Mouse (Mus musculus): ENCODE measurements around the gene Fnbp1l. TPM values are rescaled to one million over a fixed set of nuclear protein-coding genes. Genes with fewer than 3 reads are reported as not detected.
A peak's percentile ranks its signal among the peaks of the same experiment; 100 is the strongest.

The Fnbp1l gene
- polyA plus RNA-seq, 1 experiment from 2014 or later: 23.0 TPM

- no peak overlapping the region for H3K27ac ChIP-seq (replicated peaks)
- H3K36me3 ChIP-seq: peaks cover 5% of the 10 kb centered on the region; the same call in 1 of the 2 replicates
- no peak for ATAC-seq (ENCODE audit: extremely low read depth, insufficient number of reproducible peaks, low FRiP score, low TSS enrichment)
- no peaks in the 10 kb centered on the region for H3K9me3 ChIP-seq
- H3K4me3 ChIP-seq: no peak overlapping the region
- H3K27me3 ChIP-seq (replicated peaks): no peaks in the 10 kb centered on the region
- whole genome bisulfite sequencing: 72% methylated on average over 4 of the region's 4 CpGs
- peaks cover 15% of the 10 kb centered on the region for H3K4me1 ChIP-seq
- H3K4me2 ChIP-seq: no peak overlapping the region
- H3K9ac ChIP-seq: no peak overlapping the region
These were observed 16.3 kb downstream of the Fnbp1l start for GRCm38 (mm10) chr3:122603229-122603628.

- H3K4me3 ChIP-seq: no peak overlapping the region
- WGBS: 91% methylated on average over 1 of the region's 1 CpGs
- no peaks in the 10 kb centered on the region for H3K9me3 ChIP-seq
- H3K9ac ChIP-seq: no peak overlapping the region
- H3K4me1 ChIP-seq: peaks cover 15% of the 10 kb centered on the region
- ATAC-seq (ENCODE audit: extremely low read depth, insufficient number of reproducible peaks, low FRiP score, low TSS enrichment): no peak
- no peaks in the 10 kb centered on the region for H3K27me3 ChIP-seq (replicated peaks)
- H3K4me2 ChIP-seq: no peak overlapping the region
- no peak overlapping the region for H3K27ac ChIP-seq (replicated peaks)
- peaks cover 9% of the 10 kb centered on the region for H3K36me3 ChIP-seq
These were observed 17.1 kb downstream of the Fnbp1l start for GRCm38 (mm10) chr3:122602370-122602769.

GRCm38 (mm10) chr3:122599291-122599690 lies 20.2 kb downstream of the Fnbp1l start:
- no peaks in the 10 kb centered on the region for H3K9me3 ChIP-seq
- no peak overlapping the region for H3K4me2 ChIP-seq
- peaks cover 4% of the 10 kb centered on the region; the same call in 1 of the 2 replicates for H3K36me3 ChIP-seq
- no peaks in the 10 kb centered on the region for H3K27me3 ChIP-seq (replicated peaks)
- H3K9ac ChIP-seq: no peak overlapping the region
- H3K27ac ChIP-seq (replicated peaks): no peak overlapping the region
- H3K4me3 ChIP-seq: no peak overlapping the region
- 75% methylated on average over 4 of the region's 4 CpGs for WGBS
- H3K4me1 ChIP-seq: peaks cover 15% of the 10 kb centered on the region
- no peak for ATAC-seq (ENCODE audit: extremely low read depth, insufficient number of reproducible peaks, low FRiP score, low TSS enrichment)

GRCm38 (mm10) chr3:122590804-122591203 lies 28.7 kb downstream of the Fnbp1l start:
- Histone ChIP-seq H3K4me1 (peaks cover 17% of the 10 kb centered on the region), H3K4me2 (no peak overlapping the region), H3K4me3 (no peak overlapping the region), H3K9me3 (no peaks in the 10 kb centered on the region), H3K36me3 (peaks cover 13% of the 10 kb centered on the region), H3K27ac (replicated peaks) (0 out of 2 replicates have a peak overlapping the region, but pooled peaks have one; percentile 51), H3K27me3 (replicated peaks) (no peaks in the 10 kb centered on the region), H3K9ac (no peak overlapping the region)
- 79% methylated on average over 5 of the region's 5 CpGs for WGBS
- no peak for ATAC-seq (ENCODE audit: extremely low read depth, insufficient number of reproducible peaks, low FRiP score, low TSS enrichment)

GRCm38 (mm10) chr3:122590346-122590745 lies 29.2 kb downstream of the Fnbp1l start:
- H3K4me2 ChIP-seq: no peak overlapping the region
- WGBS: 39% methylated on average over 4 of the region's 4 CpGs
- H3K36me3 ChIP-seq: peaks cover 15% of the 10 kb centered on the region
- ATAC-seq (ENCODE audit: extremely low read depth, insufficient number of reproducible peaks, low FRiP score, low TSS enrichment): no peak
- 0 out of 2 replicates have a peak overlapping the region, but pooled peaks have one; percentile 51 for H3K27ac ChIP-seq (replicated peaks)
- H3K4me3 ChIP-seq: no peak overlapping the region
- no peak overlapping the region for H3K9ac ChIP-seq
- peaks cover 17% of the 10 kb centered on the region for H3K4me1 ChIP-seq
- no peaks in the 10 kb centered on the region for H3K27me3 ChIP-seq (replicated peaks)
- H3K9me3 ChIP-seq: no peaks in the 10 kb centered on the region

GRCm38 (mm10) chr3:122586918-122587641 lies 32.4 kb downstream of the Fnbp1l start:
- H3K27ac ChIP-seq (replicated peaks): no peak overlapping the region
- H3K9ac ChIP-seq: no peak overlapping the region
- peaks cover 14% of the 10 kb centered on the region for H3K4me1 ChIP-seq
- H3K27me3 ChIP-seq (replicated peaks): no peaks in the 10 kb centered on the region
- no peak overlapping the region for H3K4me3 ChIP-seq
- H3K9me3 ChIP-seq: no peaks in the 10 kb centered on the region
- 75% methylated on average over 3 of the region's 3 CpGs for WGBS
- no peak overlapping the region for H3K4me2 ChIP-seq
- H3K36me3 ChIP-seq: peaks cover 15% of the 10 kb centered on the region
- no peak for ATAC-seq (ENCODE audit: extremely low read depth, insufficient number of reproducible peaks, low FRiP score, low TSS enrichment)

- Histone ChIP-seq H3K4me1 (peaks cover 6% of the 10 kb centered on the region; the same call in 1 of the 2 replicates), H3K27me3 (replicated peaks) (no peaks in the 10 kb centered on the region), H3K9ac (no peak overlapping the region), H3K27ac (replicated peaks) (no peak overlapping the region), H3K36me3 (peaks cover 7% of the 10 kb centered on the region), H3K4me3 (no peak overlapping the region), H3K4me2 (no peak overlapping the region), H3K9me3 (no peaks in the 10 kb centered on the region)
- no peak for ATAC-seq (ENCODE audit: extremely low read depth, insufficient number of reproducible peaks, low FRiP score, low TSS enrichment)
These were observed 42.2 kb downstream of the Fnbp1l start for GRCm38 (mm10) chr3:122577360-122577759.

- WGBS: 56% methylated on average over 1 of the region's 1 CpGs
These were observed 44.6 kb downstream of the Fnbp1l start for GRCm38 (mm10) chr3:122574921-122575320.

GRCm38 (mm10) chr3:122573426-122574286 lies 45.9 kb downstream of the Fnbp1l start:
- WGBS: 85% methylated on average over 5 of the region's 5 CpGs
- no peaks in the 10 kb centered on the region for H3K4me1 ChIP-seq
- no peaks in the 10 kb centered on the region for H3K9me3 ChIP-seq
- ATAC-seq (ENCODE audit: extremely low read depth, insufficient number of reproducible peaks, low FRiP score, low TSS enrichment): no peak
- no peak overlapping the region for H3K27ac ChIP-seq (replicated peaks)
- H3K36me3 ChIP-seq: peaks cover 7% of the 10 kb centered on the region
- H3K4me2 ChIP-seq: no peak overlapping the region
- no peak overlapping the region for H3K9ac ChIP-seq
- no peaks in the 10 kb centered on the region for H3K27me3 ChIP-seq (replicated peaks)
- H3K4me3 ChIP-seq: no peak overlapping the region

More at GRCm38 (mm10) chr3:122574921-122575320, 44.6 kb downstream of the Fnbp1l start:
- Histone ChIP-seq H3K4me2 (no peak overlapping the region), H3K27ac (replicated peaks) (no peak overlapping the region), H3K4me1 (no peaks in the 10 kb centered on the region), H3K27me3 (replicated peaks) (no peaks in the 10 kb centered on the region), H3K4me3 (no peak overlapping the region), H3K9ac (no peak overlapping the region), H3K36me3 (peaks cover 7% of the 10 kb centered on the region), H3K9me3 (no peaks in the 10 kb centered on the region)
- no peak for ATAC-seq (ENCODE audit: extremely low read depth, insufficient number of reproducible peaks, low FRiP score, low TSS enrichment)

- Histone ChIP-seq H3K9me3 (no peaks in the 10 kb centered on the region), H3K4me3 (no peak overlapping the region), H3K9ac (no peak overlapping the region), H3K4me1 (peaks cover 6% of the 10 kb centered on the region), H3K4me2 (no peak overlapping the region), H3K27ac (replicated peaks) (no peak overlapping the region), H3K27me3 (replicated peaks) (no peaks in the 10 kb centered on the region), H3K36me3 (peaks cover 21% of the 10 kb centered on the region)
- no peak for ATAC-seq (ENCODE audit: extremely low read depth, insufficient number of reproducible peaks, low FRiP score, low TSS enrichment)
- WGBS: 50% methylated on average over 4 of the region's 4 CpGs
These were observed 53.0 kb downstream of the Fnbp1l start for GRCm38 (mm10) chr3:122566549-122566948.

- Histone ChIP-seq H3K4me1 (peaks cover 6% of the 10 kb centered on the region), H3K4me2 (no peak overlapping the region), H3K27ac (replicated peaks) (no peak overlapping the region), H3K36me3 (peaks cover 24% of the 10 kb centered on the region), H3K27me3 (replicated peaks) (no peaks in the 10 kb centered on the region), H3K9ac (no peak overlapping the region), H3K4me3 (no peak overlapping the region), H3K9me3 (no peaks in the 10 kb centered on the region)
- WGBS: 76% methylated on average over 3 of the region's 3 CpGs
- ATAC-seq (ENCODE audit: extremely low read depth, insufficient number of reproducible peaks, low FRiP score, low TSS enrichment): no peak
These were observed 53.4 kb downstream of the Fnbp1l start for GRCm38 (mm10) chr3:122566112-122566511.

All from heart, embryonic 13.5 days (tissue).